In genomic region chr11:86852534-86853054, GRCm38 (mm10) we compare ENCODE assay signal across 7 mouse cellular contexts. TPM values are rescaled to one million over a fixed set of nuclear protein-coding genes. Genes with fewer than 3 reads are reported as not detected.
DNase-seq lines count a peak whose midpoint lies in the region; ATAC-seq and TF ChIP-seq lines count a peak whose summit lies in the region.

No protein-coding gene starts in this region.

- no peaks in the 10 kb centered on the region for H3K27me3 ChIP-seq in limb, embryonic 12.5 days
- no peaks in the 10 kb centered on the region for H3K27me3 ChIP-seq in limb, embryonic 10.5 days (ENCODE audit: low read depth, poor library complexity, severe bottlenecking)
- H3K27me3 ChIP-seq in forebrain, embryonic 15.5 days: no peaks in the 10 kb centered on the region
- H3K27me3 ChIP-seq in myocyte (ENCODE audit: control insufficient read depth, insufficient read depth, insufficient read length): no peaks in the 10 kb centered on the region

- H3ac ChIP-seq in myocyte (ENCODE audit: control insufficient read depth, insufficient read length): no peak overlapping the region

- H3K27ac ChIP-seq in limb, embryonic 12.5 days: 0 out of 2 replicates have a peak overlapping the region, but pooled peaks have one; percentile 13
- H3K27ac ChIP-seq in limb, embryonic 10.5 days: no peak overlapping the region
- H3K27ac ChIP-seq in forebrain, embryonic 15.5 days (replicated peaks): peak overlapping the region; percentile 54

- H3K4me2 ChIP-seq in limb, embryonic 12.5 days: peak overlapping the region; percentile 30
- H3K4me2 ChIP-seq in forebrain, embryonic 15.5 days (replicated peaks): peak overlapping the region; percentile 22; the same call in 1 of the 2 replicates
- peak overlapping the region; percentile 75 for H3K4me2 ChIP-seq in myocyte (ENCODE audit: low read depth)

- no peak for DNase-seq in limb, embryonic 10.5 days (ENCODE audit: low spot score)
- DNase-seq in cerebellum, adult 9-11 months: peak; percentile 53
- no peak for DNase-seq in c-Kit-positive CD71-positive TER-119-positive erythroid progenitor cells, embryonic 14.5 days (ENCODE audit: low spot score)

- H3K4me1 ChIP-seq in limb, embryonic 12.5 days (replicated peaks): peaks cover 16% of the 10 kb centered on the region
- H3K4me1 ChIP-seq in limb, embryonic 10.5 days: peaks cover 17% of the 10 kb centered on the region; the same call in 1 of the 2 replicates
- peaks cover 21% of the 10 kb centered on the region for H3K4me1 ChIP-seq in forebrain, embryonic 15.5 days

- no peaks in the 10 kb centered on the region for H3K36me3 ChIP-seq in limb, embryonic 12.5 days
- no peaks in the 10 kb centered on the region for H3K36me3 ChIP-seq in limb, embryonic 10.5 days
- no peaks in the 10 kb centered on the region for H3K36me3 ChIP-seq in forebrain, embryonic 15.5 days
- no peaks in the 10 kb centered on the region for H3K36me3 ChIP-seq in myocyte (ENCODE audit: control insufficient read depth, insufficient read depth)

- no peaks in the 10 kb centered on the region for H3K79me2 ChIP-seq in myocyte (ENCODE audit: control insufficient read depth, insufficient read depth)

- H3K9me3 ChIP-seq in limb, embryonic 12.5 days: no peaks in the 10 kb centered on the region
- no peaks in the 10 kb centered on the region for H3K9me3 ChIP-seq in limb, embryonic 10.5 days (replicated peaks)
- H3K9me3 ChIP-seq in forebrain, embryonic 15.5 days: no peaks in the 10 kb centered on the region

- WGBS in limb, embryonic 12.5 days: 35% methylated on average over 13 of the region's 13 CpGs
- WGBS in limb, embryonic 10.5 days: 71% methylated on average over 13 of the region's 13 CpGs
- WGBS in forebrain, embryonic 15.5 days: 12% methylated on average over 13 of the region's 13 CpGs

- H3K4me3 ChIP-seq in limb, embryonic 12.5 days (replicated peaks): no peak overlapping the region
- no peak overlapping the region for H3K4me3 ChIP-seq in limb, embryonic 10.5 days
- no peak overlapping the region for H3K4me3 ChIP-seq in forebrain, embryonic 15.5 days
- no peak overlapping the region for H3K4me3 ChIP-seq in myocyte

- H3K9ac ChIP-seq in limb, embryonic 12.5 days (replicated peaks): no peak overlapping the region
- H3K9ac ChIP-seq in forebrain, embryonic 15.5 days (replicated peaks): no peak overlapping the region

- no peak for TF ChIP-seq POLR2A in myocyte (IDR thresholded peaks at IDR 0.05; ENCODE audit: insufficient read length, low read depth)

- no peak for ATAC-seq in limb, embryonic 12.5 days (ENCODE audit: insufficient number of reproducible peaks, insufficient read depth, low FRiP score, low TSS enrichment, low read depth)
- 0 out of 2 replicates have a peak, but pooled peaks have one; percentile 16 for ATAC-seq in forebrain, embryonic 15.5 days (replicated peaks)
- no peak for ATAC-seq in erythroblast, adult 5-6 weeks (replicated peaks; ENCODE audit: low FRiP score, poor library complexity, severe bottlenecking)

TF ChIP-seq in myocyte, 11 proteins besides CTCF, POLR2A, EP300 and RAD21:
- TF ChIP-seq MYOD1 (IDR thresholded peaks at IDR 0.05; ENCODE audit: control insufficient read depth in 1 of 3, insufficient read length in 2 of 3, low read depth in 2 of 3) (no peak), MAX (IDR thresholded peaks at IDR 0.05; ENCODE audit: low read depth) (no peak), TCF12 (IDR thresholded peaks at IDR 0.05; ENCODE audit: insufficient read depth, poor library complexity, severe bottlenecking) (no peak)

RNA-seq across cellular contexts. Expression of gene Dhx40, which starts 45.0 kb away (rescaled TPM):
- polyA plus RNA-seq in limb, embryonic 12.5 days (2016; fragmentation: Nextera tagmentation; extraction: Ambion mirVana): 36.4 and 39.7 TPM in 2 replicates
- 28.4 and 36.1 TPM in 2 replicates for polyA plus RNA-seq in limb, embryonic 10.5 days (2016; fragmentation: Nextera tagmentation; extraction: Ambion mirVana)
- polyA plus RNA-seq in forebrain, embryonic 15.5 days (2015; fragmentation: Nextera tagmentation; extraction: Ambion mirVana): 31.2 and 31.7 TPM in 2 replicates
- polyA plus RNA-seq in myocyte (2012; fragmentation: generic; extraction: Trizol): 12.5 TPM
- 32.3 and 41.0 TPM in 2 replicates for total RNA-seq in erythroblast, adult 5-6 weeks (2015; ENCODE audit: low replicate concordance)
- 45.7 and 49.2 TPM in 2 replicates for total RNA-seq in erythroblast, adult 5-6 weeks (2017; ENCODE audit: low replicate concordance)

Comparison
In these comparisons a context has a peak if more than half of its experiments do, and no peak if none do; other contexts are left out.
1. H3K4me2 ChIP-seq: peak in every context shown above with its lines; median percentile 75 in myocyte; 30 in limb, embryonic 12.5 days; 22 in forebrain, embryonic 15.5 days.